Mouse (Mus musculus): ENCODE measurements around the gene Ubxn1. TPM values are rescaled to one million over a fixed set of nuclear protein-coding genes. Genes with fewer than 3 reads are reported as not detected.
"Not testable (repeated sequence)": the region's sequence is repeated elsewhere in the genome, so short reads cannot be mapped to it uniquely, and the experiment has no call there.

Gene Ubxn1
- polyA plus RNA-seq, 1 experiment from 2014 or later: 195 TPM

DNA sequence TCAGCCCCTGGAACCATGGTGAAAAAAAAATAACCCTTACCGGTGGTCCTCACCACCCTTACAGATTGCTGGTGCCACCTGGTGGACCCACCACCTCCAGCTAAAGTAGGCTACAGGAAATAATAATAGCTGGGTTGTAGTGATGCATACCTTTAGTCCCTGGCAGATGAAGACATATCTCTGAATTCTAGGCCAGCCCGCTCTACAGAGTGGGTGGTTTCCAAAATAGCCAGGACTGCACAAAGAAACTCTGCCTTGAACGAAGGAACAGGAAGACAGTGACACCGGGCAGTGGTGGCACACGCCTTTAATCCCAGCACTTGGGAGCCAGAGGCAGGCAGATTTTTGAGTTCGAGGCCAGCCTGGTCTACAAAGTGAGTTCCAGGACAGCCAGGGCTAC, 7.0 kb upstream of the Ubxn1 start:
- Histone ChIP-seq H3K9me3 (replicated peaks) (no peaks in the 10 kb centered on the region), H3K27me3 (no peaks in the 10 kb centered on the region), H3K4me3 (replicated peaks) (no peak overlapping the region), H3K4me2 (no peak overlapping the region), H3K9ac (no peak overlapping the region), H3K4me1 (no peaks in the 10 kb centered on the region), H3K36me3 (no peaks in the 10 kb centered on the region), H3K27ac (no peak overlapping the region)
- WGBS: 83% methylated on average over 6 of the region's 6 CpGs
- no peak for ATAC-seq (replicated peaks; ENCODE audit: low FRiP score)

DNA sequence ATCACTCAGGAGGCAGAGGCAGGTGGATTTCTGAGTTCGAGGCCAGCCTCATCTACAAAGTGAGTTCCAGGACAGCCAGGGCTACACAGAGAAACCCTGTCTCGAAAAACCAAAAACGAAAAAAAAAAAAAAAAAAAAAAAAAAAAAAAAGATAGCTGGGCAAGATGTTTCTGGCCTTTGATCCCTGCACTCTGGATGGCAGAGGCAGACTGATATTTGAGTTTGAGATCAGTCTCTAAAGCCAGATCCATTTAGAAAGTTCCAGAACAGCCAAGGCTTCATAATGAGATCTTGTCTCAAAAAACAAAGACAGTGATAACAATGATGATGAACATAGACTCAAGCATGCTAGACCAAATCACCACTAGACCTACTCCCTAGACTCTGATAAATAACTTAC, 915 bp upstream of the Ubxn1 start:
- WGBS: 87% methylated on average over 3 of the region's 3 CpGs
- H3K27me3 ChIP-seq; ATAC-seq (replicated peaks; ENCODE audit: low FRiP score); H3K27ac ChIP-seq; H3K9me3 ChIP-seq (replicated peaks); H3K9ac ChIP-seq: not testable (repeated sequence)
- H3K4me3 ChIP-seq (replicated peaks): 0 out of 2 replicates have a peak overlapping the region, but pooled peaks have one; percentile 81
- H3K4me2 ChIP-seq: peak overlapping the region; percentile 79
- H3K36me3 ChIP-seq: peaks cover 24% of the 10 kb centered on the region
- H3K4me1 ChIP-seq: peaks cover 13% of the 10 kb centered on the region

GRCm38 (mm10) chr19:8870838-8871237, 458 bp upstream of the Ubxn1 start:
- Histone ChIP-seq H3K36me3 (peaks cover 28% of the 10 kb centered on the region), H3K4me3 (replicated peaks) (peak overlapping the region; percentile 81), H3K4me1 (peaks cover 13% of the 10 kb centered on the region), H3K27ac (peak overlapping the region; percentile 81), H3K9ac (peak overlapping the region; percentile 92), H3K4me2 (peak overlapping the region; percentile 79), H3K27me3 (no peaks in the 10 kb centered on the region), H3K9me3 (replicated peaks) (no peaks in the 10 kb centered on the region)
- peak; percentile 55 for ATAC-seq (replicated peaks; ENCODE audit: low FRiP score)
- WGBS: 53% methylated on average over 9 of the region's 9 CpGs

DNA sequence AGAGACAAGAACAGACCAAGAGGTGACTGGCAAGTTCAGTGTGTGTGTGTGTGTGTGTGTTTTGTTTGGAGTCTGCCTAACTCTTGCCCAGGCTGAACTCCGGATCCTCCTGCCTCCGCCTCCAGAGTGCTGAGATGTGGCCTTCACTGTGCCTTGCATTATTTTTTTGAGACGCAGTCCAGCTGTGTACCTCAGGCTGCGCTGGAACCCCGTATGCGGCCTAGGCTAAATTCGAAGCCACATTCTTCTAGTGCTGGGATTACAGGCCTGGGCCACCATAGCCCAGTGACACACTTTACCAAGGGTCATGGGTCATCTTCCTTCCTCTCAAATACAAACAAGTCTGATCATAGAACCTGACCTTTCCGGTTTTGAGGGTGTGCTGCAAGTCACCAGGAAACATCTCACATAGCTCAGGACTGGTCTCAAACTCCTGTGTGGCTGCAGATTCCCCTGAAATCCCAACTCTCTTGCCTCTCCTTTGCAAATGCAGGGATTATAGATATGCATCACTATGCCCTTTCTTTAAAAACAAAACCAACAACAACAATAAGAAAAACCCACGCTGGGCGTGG, 1.1 kb downstream of the Ubxn1 start:
- H3K4me1 ChIP-seq: peaks cover 13% of the 10 kb centered on the region
- H3K27ac ChIP-seq: peak overlapping the region; percentile 86
- peak overlapping the region; percentile 92 for H3K9ac ChIP-seq
- H3K9me3 ChIP-seq (replicated peaks): no peaks in the 10 kb centered on the region
- peaks cover 44% of the 10 kb centered on the region for H3K36me3 ChIP-seq
- WGBS: 60% methylated on average over 10 of the region's 10 CpGs
- peak overlapping the region; percentile 81 for H3K4me3 ChIP-seq (replicated peaks)
- no peak for ATAC-seq (replicated peaks; ENCODE audit: low FRiP score)
- peak overlapping the region; percentile 79 for H3K4me2 ChIP-seq
- no peaks in the 10 kb centered on the region for H3K27me3 ChIP-seq

DNA sequence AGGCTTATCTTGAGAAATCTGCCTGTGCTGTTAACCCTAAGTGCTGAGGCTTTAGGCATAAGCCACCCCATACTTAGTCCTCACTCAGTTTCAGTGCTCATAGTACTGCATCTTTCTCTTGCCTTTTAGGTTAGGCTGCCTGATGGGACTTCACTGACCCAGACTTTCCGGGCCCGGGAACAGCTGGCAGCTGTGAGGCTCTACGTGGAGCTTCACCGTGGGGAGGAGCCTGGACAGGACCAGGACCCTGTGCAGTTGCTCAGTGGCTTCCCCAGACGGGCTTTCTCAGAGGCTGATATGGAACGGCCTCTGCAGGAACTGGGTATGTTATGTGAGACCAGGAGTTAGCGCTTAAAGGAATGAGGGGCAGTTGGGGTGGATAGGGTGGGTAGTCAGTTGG, 3.7 kb downstream of the Ubxn1 start:
- Histone ChIP-seq H3K9ac (no peak overlapping the region), H3K4me2 (no peak overlapping the region), H3K27me3 (no peaks in the 10 kb centered on the region), H3K4me1 (peaks cover 23% of the 10 kb centered on the region), H3K9me3 (replicated peaks) (no peaks in the 10 kb centered on the region), H3K27ac (no peak overlapping the region), H3K4me3 (replicated peaks) (no peak overlapping the region), H3K36me3 (peaks cover 56% of the 10 kb centered on the region)
- ATAC-seq (replicated peaks; ENCODE audit: low FRiP score): no peak
- 96% methylated on average over 7 of the region's 7 CpGs for WGBS

DNA sequence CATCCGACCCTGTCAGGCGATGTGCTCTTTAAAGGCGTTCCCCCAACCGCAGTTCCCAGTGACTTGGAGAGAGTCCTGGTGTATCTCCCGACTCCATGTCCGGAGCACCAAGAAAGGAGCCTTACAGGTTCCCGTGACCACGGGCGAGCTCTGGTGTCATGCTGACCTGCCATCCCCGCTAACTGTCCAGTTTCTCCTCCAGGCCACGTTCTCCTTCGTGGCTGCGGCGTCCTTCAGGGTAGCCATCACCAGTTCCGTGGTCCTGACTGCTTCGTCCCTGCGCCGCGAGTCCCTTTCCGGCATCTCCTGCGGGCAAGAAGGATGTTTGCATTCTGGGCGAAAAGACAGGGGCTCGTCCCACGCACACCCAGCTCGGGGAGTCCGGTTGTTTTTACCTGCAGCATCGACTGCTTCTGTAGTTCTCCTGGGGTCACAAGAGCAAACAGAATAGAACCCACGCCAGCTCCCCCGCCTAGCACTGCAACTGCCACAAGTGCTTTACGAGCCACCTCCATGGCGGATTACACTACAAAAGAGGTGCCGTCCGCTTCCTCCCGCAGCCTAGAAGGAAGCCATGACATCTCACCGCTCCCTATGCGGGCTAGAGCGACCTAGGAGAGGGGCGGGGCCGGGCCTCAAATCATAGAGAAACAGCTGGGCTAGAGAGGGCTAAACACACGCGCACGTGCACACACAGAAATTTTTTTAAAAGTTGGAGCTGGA, 9.2 kb downstream of the Ubxn1 start, which contains the start of gene Uqcc3:
Gene Uqcc3, minus strand, starts transcription at position 613 of the 723 bp plus-strand sequence.
- H3K27me3 ChIP-seq: no peaks in the 10 kb centered on the region
- peak within 1 kb of the TSS; percentile 78 for H3K9ac ChIP-seq
- H3K9me3 ChIP-seq (replicated peaks): no peaks in the 10 kb centered on the region
- ATAC-seq (replicated peaks; ENCODE audit: low FRiP score): peak; percentile 97
- peaks cover 31% of the 10 kb centered on the region for H3K36me3 ChIP-seq
- H3K4me1 ChIP-seq: peaks cover 15% of the 10 kb centered on the region
- H3K27ac ChIP-seq: peak within 1 kb of the TSS; percentile 92
- peak within 1 kb of the TSS; percentile 79 for H3K4me2 ChIP-seq
- peak within 1 kb of the TSS; percentile 79 for H3K4me3 ChIP-seq (replicated peaks)
- WGBS: under 1% methylated on average over 42 of the region's 42 CpGs

DNA sequence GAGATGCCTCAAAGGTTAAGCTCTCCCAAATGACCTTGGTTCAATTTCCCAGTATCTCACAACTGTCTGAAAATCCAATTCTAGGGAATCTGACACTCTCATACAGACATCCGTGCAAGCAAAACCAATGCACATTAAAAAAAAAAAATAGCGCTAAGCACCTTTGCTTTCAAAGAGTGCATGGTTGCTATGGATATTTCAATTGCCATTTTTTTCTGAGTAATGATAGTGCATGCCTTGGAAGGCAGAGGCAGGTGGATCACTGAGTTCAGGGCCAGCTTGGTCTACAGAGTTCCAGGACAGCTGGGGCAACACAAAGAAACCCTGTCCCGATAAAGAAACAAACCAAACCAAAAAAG, 9.7 kb downstream of the Ubxn1 start:
- peaks cover 26% of the 10 kb centered on the region for H3K36me3 ChIP-seq
- WGBS: 12% methylated on average over 3 of the region's 3 CpGs
- no peaks in the 10 kb centered on the region for H3K27me3 ChIP-seq
- peak overlapping the region; percentile 92 for H3K27ac ChIP-seq
- no peaks in the 10 kb centered on the region for H3K9me3 ChIP-seq (replicated peaks)
- H3K4me3 ChIP-seq (replicated peaks): peak overlapping the region; percentile 79
- no peak for ATAC-seq (replicated peaks; ENCODE audit: low FRiP score)
- peaks cover 15% of the 10 kb centered on the region for H3K4me1 ChIP-seq
- peak overlapping the region; percentile 78 for H3K9ac ChIP-seq
- H3K4me2 ChIP-seq: peak overlapping the region; percentile 79

GRCm38 (mm10) chr19:8883616-8884015, 12.3 kb downstream of the Ubxn1 start, which contains the start of the genes Lbhd1 and Gm49403:
Lbhd1 (plus strand) TSS chr19:8883732.
Gm49403 (plus strand) TSS chr19:8883930.
- H3K4me2 ChIP-seq: no peak within 1 kb of the TSS
- no peak within 1 kb of the TSS for H3K27ac ChIP-seq
- no peaks in the 10 kb centered on the region for H3K27me3 ChIP-seq
- peaks cover 3% of the 10 kb centered on the region; the same call in 1 of the 2 replicates for H3K36me3 ChIP-seq
- H3K9me3 ChIP-seq (replicated peaks): no peaks in the 10 kb centered on the region
- H3K9ac ChIP-seq: no peak within 1 kb of the TSS
- WGBS: 77% methylated on average over 3 of the region's 3 CpGs
- H3K4me1 ChIP-seq: peaks cover 27% of the 10 kb centered on the region
- H3K4me3 ChIP-seq (replicated peaks): no peak within 1 kb of the TSS
- ATAC-seq (replicated peaks; ENCODE audit: low FRiP score): no peak

DNA sequence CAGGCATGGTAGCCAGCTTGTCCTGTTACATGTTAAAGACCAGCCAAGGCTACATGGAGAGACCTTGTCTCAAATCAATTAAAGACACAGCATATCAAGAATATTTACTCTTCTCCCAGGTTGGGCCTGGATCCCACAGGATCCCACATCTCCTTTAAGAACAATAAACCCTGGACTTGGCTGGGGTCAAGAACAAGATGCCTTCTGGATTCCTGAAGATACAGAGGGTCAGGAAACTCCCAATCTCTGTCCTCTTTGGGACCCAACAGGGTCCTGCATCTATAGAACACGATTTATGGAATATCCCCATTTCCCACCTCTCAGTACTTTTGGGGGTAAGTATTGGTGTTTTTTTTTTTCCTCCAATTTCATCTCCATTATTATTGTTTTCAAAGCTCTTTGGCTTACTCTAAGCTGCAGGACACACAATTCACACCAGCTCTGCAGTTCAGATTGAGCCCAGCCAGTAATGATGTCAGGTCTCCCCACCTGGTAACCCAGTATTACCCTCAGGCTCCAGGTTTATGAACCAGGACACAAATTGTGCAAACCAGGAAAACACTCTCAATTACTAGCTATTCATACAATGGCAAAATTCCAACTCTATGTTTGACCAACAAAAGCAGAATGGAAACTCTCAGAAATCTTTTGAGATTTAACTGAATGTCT, 15.8 kb downstream of the Ubxn1 start:
- H3K9ac ChIP-seq: no peak overlapping the region
- peak overlapping the region; percentile 93 for H3K27ac ChIP-seq
- no peaks in the 10 kb centered on the region for H3K27me3 ChIP-seq
- ATAC-seq (replicated peaks; ENCODE audit: low FRiP score): no peak
- WGBS: 59% methylated on average over 1 of the region's 1 CpGs
- H3K36me3 ChIP-seq: peaks cover 16% of the 10 kb centered on the region
- H3K4me1 ChIP-seq: peaks cover 19% of the 10 kb centered on the region
- H3K4me2 ChIP-seq: peak overlapping the region; percentile 56
- peak overlapping the region; percentile 72; the same call in 1 of the 2 replicates for H3K4me3 ChIP-seq (replicated peaks)
- H3K9me3 ChIP-seq (replicated peaks): no peaks in the 10 kb centered on the region

DNA sequence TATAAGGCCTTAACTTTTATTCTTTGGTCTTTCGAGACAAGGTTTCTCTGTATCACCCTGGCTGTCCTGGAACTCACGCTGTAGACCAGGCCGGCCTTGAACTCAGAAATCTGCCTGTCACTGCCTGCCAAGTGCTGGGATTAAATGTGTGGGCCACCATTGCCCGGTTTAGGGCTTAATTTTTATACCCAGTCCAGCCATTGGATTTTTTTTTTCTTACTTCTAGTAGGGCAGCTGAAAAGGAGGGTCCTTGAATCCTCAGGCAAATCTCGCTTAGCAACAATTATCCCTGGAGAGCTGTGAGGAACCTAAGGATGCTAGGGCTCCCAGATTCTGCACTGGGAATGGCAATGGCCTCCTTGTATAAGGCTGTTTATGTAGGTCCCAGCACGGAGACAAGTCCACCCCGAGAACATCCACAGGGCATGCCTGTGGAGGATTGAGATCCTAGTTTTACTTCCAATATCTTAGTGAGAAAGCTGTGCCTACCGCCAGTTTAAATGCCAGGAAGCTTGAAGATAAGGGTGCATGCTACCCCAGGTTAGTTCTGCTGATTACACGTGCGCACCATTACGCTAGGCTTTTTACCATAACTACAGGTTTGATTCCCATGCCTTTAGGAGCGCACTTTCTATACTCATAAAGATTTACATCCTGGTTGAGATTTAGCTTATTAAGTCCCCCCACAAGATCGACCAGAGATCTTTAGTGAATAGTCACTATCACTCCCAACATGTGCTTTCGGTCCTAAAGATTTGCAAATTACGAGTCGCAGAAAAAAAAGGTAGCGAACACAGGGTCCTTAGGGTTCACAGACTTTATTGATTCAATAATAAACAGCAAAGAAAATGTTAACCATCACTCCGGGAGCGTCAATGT, 16.5 kb downstream of the Ubxn1 start:
- Histone ChIP-seq H3K4me3 (replicated peaks) (peak overlapping the region; percentile 72), H3K9ac (peak overlapping the region; percentile 78), H3K27me3 (no peaks in the 10 kb centered on the region), H3K9me3 (replicated peaks) (no peaks in the 10 kb centered on the region), H3K4me1 (peaks cover 23% of the 10 kb centered on the region), H3K27ac (peak overlapping the region; percentile 93), H3K4me2 (peak overlapping the region; percentile 56), H3K36me3 (peaks cover 16% of the 10 kb centered on the region)
- 14% methylated on average over 19 of the region's 19 CpGs for WGBS
- ATAC-seq (replicated peaks; ENCODE audit: low FRiP score): no peak

DNA sequence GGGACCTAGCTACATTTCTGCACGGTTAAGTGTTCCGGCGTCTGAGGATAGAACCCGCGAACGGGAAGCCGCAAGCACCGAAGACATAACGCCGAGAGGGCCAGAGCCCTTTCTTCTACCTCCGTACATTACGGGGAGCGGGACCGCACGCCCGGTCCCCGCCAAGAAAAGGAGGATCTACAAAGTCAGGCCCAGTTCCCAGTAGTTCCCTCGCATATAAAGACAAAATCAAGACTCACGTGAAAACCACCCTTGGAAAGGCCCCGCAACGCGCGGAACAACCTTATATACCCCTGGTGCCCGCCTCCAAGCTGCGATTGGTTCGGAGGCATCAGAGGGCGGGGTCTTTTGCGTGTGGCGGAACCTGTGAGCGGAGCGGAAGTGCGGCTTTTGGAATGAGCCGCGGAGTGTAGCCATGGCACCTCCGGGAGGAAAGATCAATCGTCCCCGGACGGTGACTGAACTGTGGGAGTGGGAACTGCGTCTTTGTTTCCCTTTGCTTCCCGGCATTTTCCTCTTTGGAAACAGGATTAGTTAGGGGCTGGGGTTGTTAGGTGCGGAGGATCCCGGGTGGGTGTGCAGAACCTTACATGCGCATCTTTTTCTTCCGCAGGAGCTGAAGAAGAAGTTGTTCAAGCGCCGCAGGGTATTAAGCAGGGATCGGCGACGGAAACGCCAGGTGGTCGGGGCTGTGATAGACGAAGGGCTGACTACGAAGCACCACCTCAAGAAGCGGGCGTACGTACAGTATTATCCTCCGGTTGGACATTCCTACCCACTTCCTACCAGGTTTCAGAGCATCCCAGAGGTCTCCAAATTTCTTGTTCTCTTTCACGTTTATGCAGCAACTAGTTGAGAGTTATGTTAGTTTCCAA, 17.5 kb downstream of the Ubxn1 start, which contains the start of the genes 1810009A15Rik and Gm49416:
Gene 1810009A15Rik, plus strand, starts transcription at position 343 of the 875 bp plus-strand sequence.
Gene Gm49416, plus strand, starts transcription at position 416 of the 875 bp plus-strand sequence.
- H3K27me3 ChIP-seq: no peaks in the 10 kb centered on the region
- H3K9me3 ChIP-seq (replicated peaks): no peaks in the 10 kb centered on the region
- peaks cover 16% of the 10 kb centered on the region for H3K36me3 ChIP-seq
- H3K4me2 ChIP-seq: peak within 1 kb of the TSS; percentile 56
- H3K4me3 ChIP-seq (replicated peaks): peak within 1 kb of the TSS; percentile 72
- peak; percentile 94 for ATAC-seq (replicated peaks; ENCODE audit: low FRiP score)
- H3K9ac ChIP-seq: peak within 1 kb of the TSS; percentile 78
- peak within 1 kb of the TSS; percentile 93 for H3K27ac ChIP-seq
- H3K4me1 ChIP-seq: peaks cover 28% of the 10 kb centered on the region
- under 1% methylated on average over 58 of the region's 58 CpGs for WGBS
